Mouse (Mus musculus) liver, embryonic 11.5 days (tissue): ENCODE measurements around the gene Hormad1. TPM values are rescaled to one million over a fixed set of nuclear protein-coding genes. Genes with fewer than 3 reads are reported as not detected.
"Not testable (repeated sequence)": the region's sequence is repeated elsewhere in the genome, so short reads cannot be mapped to it uniquely, and the experiment has no call there.

ENCODE experiments used
- ATAC-seq: fragments of 200-750 bp; cut with Nextera tagmentation; replicated peaks from 2 replicates; pipeline ENCODE4 v1.8.0; 2017; ENCODE audit warnings: moderate number of reproducible peaks, mild to moderate bottlenecking, moderate TSS enrichment, moderate library complexity; ENCODE audit not compliant: low FRiP score
- DNase-seq: peaks from one replicate; pipeline ENCODE4 v3.0.0-alpha.2; 2017; ENCODE audit warnings: low spot score
- H3K27ac ChIP-seq: fragments of 300-500 bp; sonication (generic); 2 replicates; pipeline ENCODE4 v1.5.1; 2014; ENCODE audit warnings: mild to moderate bottlenecking, low read depth, low read length, control low read depth
- H3K27me3 ChIP-seq: fragments of 300-500 bp; sonication (generic); replicated peaks from 2 replicates; pipeline ENCODE4 v1.6.1; 2014; ENCODE audit warnings: low read length, mixed read lengths; ENCODE audit not compliant: control insufficient read depth, insufficient read depth
- H3K36me3 ChIP-seq: fragments of 300-500 bp; sonication (generic); 2 replicates; pipeline ENCODE4 v1.6.1; 2014; ENCODE audit warnings: mild to moderate bottlenecking, low read length, moderate library complexity, mixed read lengths; ENCODE audit not compliant: control insufficient read depth, insufficient read depth
- H3K4me1 ChIP-seq: fragments of 300-500 bp; sonication (generic); replicated peaks from 2 replicates; pipeline ENCODE4 v1.6.1; 2014; ENCODE audit warnings: low read length, mixed read lengths; ENCODE audit not compliant: control insufficient read depth, insufficient read depth
- H3K4me2 ChIP-seq: fragments of 300-500 bp; sonication (generic); 2 replicates; pipeline ENCODE4 v1.6.1; 2014; ENCODE audit warnings: mild to moderate bottlenecking, control low read depth, moderate library complexity
- H3K4me3 ChIP-seq: fragments of 300-500 bp; sonication (generic); 2 replicates; pipeline ENCODE4 v1.5.1; 2014; ENCODE audit warnings: low read depth, low read length, control low read depth
- H3K9ac ChIP-seq: fragments of 300-500 bp; sonication (generic); 2 replicates; pipeline ENCODE4 v1.6.1; 2014; ENCODE audit warnings: low read depth, low read length, control low read depth
- H3K9me3 ChIP-seq: fragments of 300-500 bp; sonication (generic); 2 replicates; pipeline ENCODE4 v1.6.1; 2016; ENCODE audit warnings: low read length, inconsistent platforms, mixed read lengths; ENCODE audit not compliant: control insufficient read depth
- WGBS: fragments of 180-500 bp; shearing (Covaris S2); extraction: QIAGEN DNeasy Blood & Tissue Kit; methylation state at CpG from one replicate; pipeline ENCODE4 v1.1.7; 2014; 5-methylcytosine and 5-hydroxymethylcytosine counted together
- polyA plus RNA-seq: library from polyadenylated mRNA; unstranded; fragments of >200 nt; fragmentation: Nextera tagmentation; extraction: Ambion mirVana; gene quantifications from 2 replicates; pipeline ENCODE4 v1.2.1, GENCODE M21; 2014

The Hormad1 gene
- polyA plus RNA-seq, 1 experiment from 2014 or later: 0.23 TPM

- peaks cover 7% of the 10 kb centered on the region for H3K36me3 ChIP-seq
- peak within 1 kb of the TSS; percentile 76 for H3K4me2 ChIP-seq
- no peaks in the 10 kb centered on the region for H3K27me3 ChIP-seq
- peak within 1 kb of the TSS; percentile 72; the same call in 1 of the 2 replicates for H3K27ac ChIP-seq
- DNase-seq (peak; percentile 75), ATAC-seq (peak; percentile 100)
- H3K9ac ChIP-seq: peak within 1 kb of the TSS; percentile 69
- peak within 1 kb of the TSS; percentile 69 for H3K4me3 ChIP-seq
- H3K4me1 ChIP-seq: no peaks in the 10 kb centered on the region; the same call in 1 of the 2 replicates
- no peaks in the 10 kb centered on the region for H3K9me3 ChIP-seq
- under 1% methylated on average over 12 of the region's 12 CpGs for WGBS
Observed at GRCm38 (mm10) chr3:95588604-95589086, 29.2 kb downstream of the Hormad1 start, which contains the start of gene Golph3l. Gene Golph3l (plus strand): TSS chr3:95588934.

DNA sequence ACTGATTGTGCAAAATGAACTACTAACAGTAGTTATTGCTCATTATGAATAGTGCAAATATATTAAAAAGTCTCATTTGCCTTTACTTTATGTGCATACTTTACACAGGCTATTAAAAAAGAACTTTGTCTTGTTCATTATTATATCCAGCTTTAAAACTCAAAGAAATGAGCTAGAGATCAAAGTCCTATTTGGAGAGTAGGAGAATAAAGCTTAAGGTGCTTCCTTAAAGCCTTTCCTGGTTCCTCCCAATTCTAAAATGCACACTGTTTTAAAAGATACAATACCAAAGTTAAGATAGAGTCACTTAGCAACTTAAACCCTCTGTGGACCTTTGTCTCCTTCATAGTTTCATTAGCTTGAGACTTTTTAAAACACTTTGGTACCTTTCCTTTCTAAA is 39.3 kb downstream of the Hormad1 start:
- no peak overlapping the region for H3K4me3 ChIP-seq
- H3K4me1 ChIP-seq: no peaks in the 10 kb centered on the region
- H3K36me3 ChIP-seq: peaks cover 7% of the 10 kb centered on the region; the same call in 1 of the 2 replicates

DNA sequence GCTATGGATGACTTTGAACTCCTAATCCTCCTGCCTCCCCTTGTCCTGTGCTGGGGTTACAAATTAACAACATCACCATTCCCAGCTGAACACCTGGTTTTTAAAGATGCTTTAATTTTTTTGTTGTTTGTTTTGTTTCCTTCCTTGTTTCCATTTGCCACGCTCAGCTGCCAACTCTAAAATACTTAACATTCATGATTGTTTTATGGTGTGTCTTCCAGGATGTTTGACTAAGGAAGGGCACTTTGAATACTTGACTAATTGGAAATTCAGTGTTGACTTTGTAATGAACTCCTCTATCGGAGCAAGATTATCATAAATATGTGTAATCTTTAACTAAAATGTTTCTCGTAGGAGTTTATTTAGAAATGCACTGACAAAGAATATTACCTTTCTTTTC is 41.8 kb downstream of the Hormad1 start:
- no peak overlapping the region for H3K27ac ChIP-seq
- peaks cover 6% of the 10 kb centered on the region; the same call in 1 of the 2 replicates for H3K36me3 ChIP-seq
- 90% methylated on average over 3 of the region's 3 CpGs for WGBS

More for the DNA sequence above, 39.3 kb downstream of the Hormad1 start:
- H3K9ac ChIP-seq: no peak overlapping the region
- DNase-seq (no peak), ATAC-seq (no peak)
- no peak overlapping the region for H3K4me2 ChIP-seq
- no peaks in the 10 kb centered on the region for H3K9me3 ChIP-seq
- no peak overlapping the region for H3K27ac ChIP-seq
- no peaks in the 10 kb centered on the region for H3K27me3 ChIP-seq

GRCm38 (mm10) chr3:95606096-95606495 is 46.6 kb downstream of the Hormad1 start:
- H3K36me3 ChIP-seq: peaks cover 14% of the 10 kb centered on the region; the same call in 1 of the 2 replicates
- DNase-seq: no peak
- H3K4me1 ChIP-seq: no peaks in the 10 kb centered on the region
- H3K9me3 ChIP-seq: no peaks in the 10 kb centered on the region
- no peak overlapping the region for H3K27ac ChIP-seq
- H3K4me2 ChIP-seq: no peak overlapping the region
- H3K27me3 ChIP-seq: no peaks in the 10 kb centered on the region
- ATAC-seq: no peak
- H3K9ac ChIP-seq: no peak overlapping the region
- 88% methylated on average over 3 of the region's 3 CpGs for WGBS
- H3K4me3 ChIP-seq: no peak overlapping the region

More for the DNA sequence above, 41.8 kb downstream of the Hormad1 start:
- Histone ChIP-seq H3K4me2 (no peak overlapping the region), H3K4me3 (no peak overlapping the region), H3K27me3 (no peaks in the 10 kb centered on the region), H3K4me1 (no peaks in the 10 kb centered on the region), H3K9me3 (no peaks in the 10 kb centered on the region), H3K9ac (no peak overlapping the region)
- DNase-seq (no peak), ATAC-seq (no peak)

DNA sequence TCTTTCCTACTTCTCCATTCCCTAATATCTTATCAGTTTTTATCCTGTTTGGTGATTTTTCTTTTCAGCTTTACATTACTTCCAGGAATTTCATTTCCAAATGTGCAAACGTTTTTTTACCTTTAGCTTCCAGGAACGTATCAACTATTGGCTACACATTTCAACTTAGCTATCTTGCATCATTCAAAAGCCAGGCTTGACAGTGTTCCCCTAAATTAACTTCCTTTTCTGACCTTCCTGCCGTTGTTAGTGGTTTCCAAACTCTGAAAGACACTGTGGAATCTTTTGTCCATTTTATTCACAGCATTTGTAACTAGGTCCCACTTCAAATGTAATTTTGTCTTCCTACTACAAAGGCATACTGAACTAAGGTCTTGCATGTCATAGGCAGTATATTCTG is 49.7 kb downstream of the Hormad1 start:
- no peak for DNase-seq
- H3K27me3 ChIP-seq: no peaks in the 10 kb centered on the region
- H3K9ac ChIP-seq: no peak overlapping the region
- peaks cover 17% of the 10 kb centered on the region; the same call in 1 of the 2 replicates for H3K36me3 ChIP-seq
- no peak overlapping the region for H3K4me3 ChIP-seq
- H3K27ac ChIP-seq: no peak overlapping the region
- no peak for ATAC-seq
- 58% methylated on average over 3 of the region's 3 CpGs for WGBS
- no peaks in the 10 kb centered on the region for H3K4me1 ChIP-seq
- H3K4me2 ChIP-seq: no peak overlapping the region
- no peaks in the 10 kb centered on the region for H3K9me3 ChIP-seq

DNA sequence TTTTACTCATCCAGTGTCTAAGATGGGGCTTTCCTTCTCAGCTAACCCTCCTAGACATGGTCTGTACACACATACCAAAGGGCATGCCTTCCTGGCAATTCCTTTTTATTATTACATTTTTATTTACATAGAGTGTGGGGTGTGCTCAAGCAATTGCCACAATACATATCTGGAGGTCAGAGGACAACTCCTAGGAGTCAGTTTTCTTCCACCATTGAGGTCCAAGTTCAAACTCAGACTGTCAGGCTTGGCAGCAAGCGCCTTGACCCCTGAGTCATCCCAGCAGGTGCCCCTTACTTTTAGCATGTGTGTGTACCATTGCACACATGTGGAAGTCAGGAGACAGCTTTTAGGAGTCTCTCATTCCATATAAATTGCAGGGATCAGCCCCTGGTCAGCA is 54.5 kb downstream of the Hormad1 start:
- no peak overlapping the region for H3K4me2 ChIP-seq
- no peak overlapping the region for H3K4me3 ChIP-seq
- no peaks in the 10 kb centered on the region for H3K27me3 ChIP-seq
- no peaks in the 10 kb centered on the region for H3K4me1 ChIP-seq
- 87% methylated on average over 1 of the region's 1 CpGs for WGBS
- no peaks in the 10 kb centered on the region for H3K9me3 ChIP-seq
- ATAC-seq (no peak), DNase-seq (no peak)
- no peak overlapping the region for H3K27ac ChIP-seq
- H3K36me3 ChIP-seq: peaks cover 18% of the 10 kb centered on the region; the same call in 1 of the 2 replicates
- no peak overlapping the region for H3K9ac ChIP-seq

DNA sequence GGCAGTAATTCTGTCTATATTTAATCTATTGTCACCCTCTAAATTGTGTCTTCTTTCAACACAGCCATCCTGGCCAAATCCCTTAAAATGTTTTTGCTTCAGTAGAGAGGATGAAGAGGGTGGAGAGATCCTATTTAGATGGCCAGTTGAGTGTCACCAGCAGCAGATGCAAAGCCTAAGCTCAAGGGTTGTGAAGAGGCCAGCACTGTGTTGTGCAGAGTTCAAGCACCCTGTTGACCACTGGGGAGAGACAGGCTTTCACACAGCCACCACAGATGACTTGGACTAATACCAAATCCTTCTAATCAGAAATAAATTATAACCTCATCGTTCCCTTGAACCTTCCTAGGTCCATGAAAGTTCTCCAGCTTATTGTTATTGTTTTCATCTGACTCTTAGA is 59.0 kb downstream of the Hormad1 start:
- Histone ChIP-seq H3K9ac (no peak overlapping the region), H3K4me2 (no peak overlapping the region), H3K9me3 (no peaks in the 10 kb centered on the region), H3K4me3 (no peak overlapping the region), H3K27ac (no peak overlapping the region), H3K4me1 (no peaks in the 10 kb centered on the region), H3K36me3 (peaks cover 14% of the 10 kb centered on the region; the same call in 1 of the 2 replicates), H3K27me3 (no peaks in the 10 kb centered on the region)
- DNase-seq (no peak), ATAC-seq (no peak)
- 86% methylated on average over 1 of the region's 1 CpGs for WGBS

DNA sequence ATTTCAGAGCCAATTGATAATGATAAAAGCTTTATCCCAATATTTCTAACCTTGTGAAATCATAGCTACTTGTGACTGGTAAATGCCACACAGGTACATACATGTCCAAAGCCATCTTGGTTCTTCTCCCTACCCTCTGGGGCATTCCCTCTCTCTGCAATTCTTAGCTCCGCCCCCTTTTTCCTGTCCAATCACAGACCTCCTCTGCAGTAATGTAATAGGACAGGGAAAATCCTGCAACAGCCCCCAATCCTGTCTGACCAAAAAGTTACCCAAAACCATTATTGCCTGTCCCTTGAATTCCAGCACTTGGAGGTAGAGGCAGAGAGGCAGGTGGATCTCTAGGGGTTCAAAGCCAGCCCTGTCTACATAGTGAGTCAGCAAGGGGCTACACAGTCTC is 61.8 kb downstream of the Hormad1 start:
- peaks cover 7% of the 10 kb centered on the region for H3K4me1 ChIP-seq
- H3K36me3 ChIP-seq: peaks cover 10% of the 10 kb centered on the region; the same call in 1 of the 2 replicates
- H3K9me3 ChIP-seq: no peaks in the 10 kb centered on the region
- no peak overlapping the region for H3K27ac ChIP-seq
- H3K4me3 ChIP-seq: no peak overlapping the region
- H3K27me3 ChIP-seq: no peaks in the 10 kb centered on the region
- no peak overlapping the region for H3K4me2 ChIP-seq
- WGBS: 78% methylated on average over 1 of the region's 1 CpGs
- DNase-seq (no peak), ATAC-seq (no peak)
- no peak overlapping the region for H3K9ac ChIP-seq

DNA sequence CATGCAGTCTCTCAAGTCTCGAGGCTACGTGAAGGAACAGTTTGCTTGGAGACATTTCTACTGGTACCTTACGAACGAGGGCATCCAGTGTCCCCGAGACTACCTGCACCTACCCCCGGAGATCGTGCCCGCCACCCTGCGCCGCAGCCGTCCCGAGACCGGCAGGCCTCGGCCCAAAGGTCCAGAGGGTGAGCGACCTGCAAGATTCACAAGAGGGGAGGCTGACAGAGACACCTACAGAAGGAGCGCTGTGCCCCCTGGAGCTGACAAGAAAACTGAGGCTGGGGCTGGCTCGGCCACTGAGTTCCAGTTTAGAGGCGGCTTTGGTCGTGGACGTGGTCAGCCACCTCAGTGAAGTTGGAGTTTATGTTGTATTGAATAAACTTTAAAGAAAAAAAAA is 62.9 kb downstream of the Hormad1 start:
- ATAC-seq, DNase-seq, H3K4me1 ChIP-seq, H3K9ac ChIP-seq, H3K4me2 ChIP-seq, H3K27me3 ChIP-seq, H3K9me3 ChIP-seq, H3K27ac ChIP-seq, H3K4me3 ChIP-seq: not testable (repeated sequence)
- peaks cover 11% of the 10 kb centered on the region for H3K36me3 ChIP-seq
- WGBS: 90% methylated on average over 20 of the region's 20 CpGs
